Mouse (Mus musculus): Measurements from ENCODE around the gene Ckap2. TPM values are rescaled to one million over a fixed set of nuclear protein-coding genes. Genes with fewer than 3 reads are reported as not detected.

Ckap2 gene
- total and polyA plus RNA-seq, 2 experiments from 2014 or later, result 8.0 to 8.8 TPM

- Histone ChIP-seq H3K4me1 (ENCODE audit: insufficient read depth) (no peaks in the 10 kb centered on the region), H3K36me3 (ENCODE audit: insufficient read depth) (peaks cover 24% of the 10 kb centered on the region), H3K4me2 (ENCODE audit: low read depth) (no peak overlapping the region), H3K27me3 (ENCODE audit: insufficient read depth, low read length) (no peaks in the 10 kb centered on the region), H3K9ac (no peak overlapping the region), H3K27ac (ENCODE audit: low read depth, low read length) (no peak overlapping the region), H3K4me3 (ENCODE audit: low read depth, low read length) (no peak overlapping the region), H3K9me3 (ENCODE audit: low read length) (no peaks in the 10 kb centered on the region)
- no peak for TF ChIP-seq CTCF (IDR thresholded peaks at IDR 0.05; ENCODE audit: low read depth)
- ATAC-seq (no peak), DNase-seq (no peak)
- 77% methylated on average over 4 of the region's 4 CpGs for WGBS
Measured at GRCm38 (mm10) chr8:22207535-22207934, 21.9 kb upstream of the Ckap2 start.

- WGBS, result 97% methylated on average over 8 of the region's 8 CpGs
- DNase-seq (no peak), ATAC-seq (no peak)
- Histone ChIP-seq H3K36me3 (ENCODE audit: insufficient read depth) (peaks cover 14% of the 10 kb centered on the region), H3K27ac (ENCODE audit: low read depth, low read length) (no peak overlapping the region), H3K9me3 (ENCODE audit: low read length) (no peaks in the 10 kb centered on the region), H3K27me3 (ENCODE audit: insufficient read depth, low read length) (no peaks in the 10 kb centered on the region), H3K9ac (no peak overlapping the region), H3K4me1 (ENCODE audit: insufficient read depth) (peaks cover under 1% of the 10 kb centered on the region; the same call in 1 of the 2 replicates), H3K4me3 (ENCODE audit: low read depth, low read length) (no peak overlapping the region), H3K4me2 (ENCODE audit: low read depth) (no peak overlapping the region)
- TF ChIP-seq CTCF (IDR thresholded peaks at IDR 0.05; ENCODE audit: low read depth), result no peak
Measured at GRCm38 (mm10) chr8:22199481-22199880, 13.9 kb upstream of the Ckap2 start.

- peaks cover 11% of the 10 kb centered on the region; the same call in 1 of the 2 replicates for H3K4me1 ChIP-seq (ENCODE audit: insufficient read depth)
- no peaks in the 10 kb centered on the region for H3K9me3 ChIP-seq (ENCODE audit: low read length)
- H3K27ac ChIP-seq (ENCODE audit: low read depth, low read length), result no peak overlapping the region
- TF ChIP-seq CTCF (IDR thresholded peaks at IDR 0.05; ENCODE audit: low read depth), result no peak
- H3K9ac ChIP-seq, result no peak overlapping the region
- 83% methylated on average over 6 of the region's 6 CpGs for WGBS
- H3K4me2 ChIP-seq (ENCODE audit: low read depth), result no peak overlapping the region
- DNase-seq (no peak), ATAC-seq (peak; percentile 12; the same call in 1 of the 2 replicates)
- H3K27me3 ChIP-seq (ENCODE audit: insufficient read depth, low read length), result no peaks in the 10 kb centered on the region
- peaks cover 14% of the 10 kb centered on the region for H3K36me3 ChIP-seq (ENCODE audit: insufficient read depth)
- H3K4me3 ChIP-seq (ENCODE audit: low read depth, low read length), result no peak overlapping the region
Measured at GRCm38 (mm10) chr8:22197914-22198313, 12.3 kb upstream of the Ckap2 start.

- H3K27me3 ChIP-seq (ENCODE audit: insufficient read depth, low read length), result no peaks in the 10 kb centered on the region
- H3K36me3 ChIP-seq (ENCODE audit: insufficient read depth), result no peaks in the 10 kb centered on the region
- peaks cover 11% of the 10 kb centered on the region; the same call in 1 of the 2 replicates for H3K4me1 ChIP-seq (ENCODE audit: insufficient read depth)
- peak overlapping the region; percentile 92 for H3K27ac ChIP-seq (ENCODE audit: low read depth, low read length)
- peak; percentile 67 for DNase-seq
- ATAC-seq, result peak; percentile 3; the same call in 1 of the 2 replicates
- peak overlapping the region; percentile 97 for H3K4me3 ChIP-seq (ENCODE audit: low read depth, low read length)
- H3K9ac ChIP-seq, result peak overlapping the region; percentile 89
- H3K9me3 ChIP-seq (ENCODE audit: low read length), result no peaks in the 10 kb centered on the region
- H3K4me2 ChIP-seq (ENCODE audit: low read depth), result peak overlapping the region; percentile 61
- WGBS, result 12% methylated on average over 12 of the region's 12 CpGs
- no peak for TF ChIP-seq CTCF (IDR thresholded peaks at IDR 0.05; ENCODE audit: low read depth)
Measured at GRCm38 (mm10) chr8:22193432-22194010, 7.9 kb upstream of the Ckap2 start.

GRCm38 (mm10) chr8:22192660-22193431, 7.2 kb upstream of the Ckap2 start, which contains the start of gene Vps36:
TSS of gene Vps36 (plus strand) at chr8:22192809.
- under 1% methylated on average over 73 of the region's 73 CpGs for WGBS
- peak within 1 kb of the TSS; percentile 92 for H3K27ac ChIP-seq (ENCODE audit: low read depth, low read length)
- peak; percentile 96 for TF ChIP-seq CTCF (IDR thresholded peaks at IDR 0.05; ENCODE audit: low read depth)
- H3K36me3 ChIP-seq (ENCODE audit: insufficient read depth), result no peaks in the 10 kb centered on the region
- DNase-seq, result peak; percentile 93
- H3K4me3 ChIP-seq (ENCODE audit: low read depth, low read length), result peak within 1 kb of the TSS; percentile 97
- no peaks in the 10 kb centered on the region for H3K9me3 ChIP-seq (ENCODE audit: low read length)
- peak within 1 kb of the TSS; percentile 89 for H3K9ac ChIP-seq
- peaks cover 11% of the 10 kb centered on the region; the same call in 1 of the 2 replicates for H3K4me1 ChIP-seq (ENCODE audit: insufficient read depth)
- peak; percentile 96 for ATAC-seq
- peak within 1 kb of the TSS; percentile 61 for H3K4me2 ChIP-seq (ENCODE audit: low read depth)
- no peaks in the 10 kb centered on the region for H3K27me3 ChIP-seq (ENCODE audit: insufficient read depth, low read length)

GRCm38 (mm10) chr8:22184884-22185283, 735 bp downstream of the Ckap2 start:
- Histone ChIP-seq H3K4me1 (ENCODE audit: insufficient read depth) (no peaks in the 10 kb centered on the region), H3K9ac (peak overlapping the region; percentile 61; the same call in 1 of the 2 replicates), H3K4me3 (ENCODE audit: low read depth, low read length) (peak overlapping the region; percentile 81), H3K4me2 (ENCODE audit: low read depth) (peak overlapping the region; percentile 69), H3K9me3 (ENCODE audit: low read length) (no peaks in the 10 kb centered on the region), H3K27ac (ENCODE audit: low read depth, low read length) (no peak overlapping the region), H3K27me3 (ENCODE audit: insufficient read depth, low read length) (no peaks in the 10 kb centered on the region), H3K36me3 (ENCODE audit: insufficient read depth) (no peaks in the 10 kb centered on the region)
- DNase-seq (peak; percentile 31), ATAC-seq (peak; percentile 21)
- no peak for TF ChIP-seq CTCF (IDR thresholded peaks at IDR 0.05; ENCODE audit: low read depth)
- WGBS, result 0% methylated on average over 3 of the region's 3 CpGs

GRCm38 (mm10) chr8:22175966-22176365, 9.7 kb downstream of the Ckap2 start:
- Histone ChIP-seq H3K9me3 (ENCODE audit: low read length) (no peaks in the 10 kb centered on the region), H3K4me1 (ENCODE audit: insufficient read depth) (no peaks in the 10 kb centered on the region), H3K4me2 (ENCODE audit: low read depth) (no peak overlapping the region), H3K36me3 (ENCODE audit: insufficient read depth) (no peaks in the 10 kb centered on the region), H3K27ac (ENCODE audit: low read depth, low read length) (no peak overlapping the region), H3K4me3 (ENCODE audit: low read depth, low read length) (no peak overlapping the region), H3K27me3 (ENCODE audit: insufficient read depth, low read length) (no peaks in the 10 kb centered on the region), H3K9ac (no peak overlapping the region)
- TF ChIP-seq CTCF (IDR thresholded peaks at IDR 0.05; ENCODE audit: low read depth), result no peak
- WGBS, result 97% methylated on average over 7 of the region's 7 CpGs
- ATAC-seq (no peak), DNase-seq (no peak)

Data from forebrain, postnatal 0 days (tissue).